Mouse (Mus musculus) cortical plate, adult 2 months (tissue): ENCODE data around the gene Extl2.

Experiments used
- CTCF ChIP-seq: fragments of 200-500 bp; IDR thresholded peaks from 2 replicates; pipeline ENCODE4 v1.5.1; 2011; ENCODE audit warnings: mild to moderate bottlenecking, control low read depth, low read length; ENCODE audit not compliant: insufficient read depth; ENCODE audit errors: extremely low read depth
- POLR2A ChIP-seq: fragments of 200-500 bp; IDR thresholded peaks from 2 replicates; pipeline ENCODE4 v1.6.1; 2011; ENCODE audit warnings: mild to moderate bottlenecking, low read length, control low read depth; ENCODE audit not compliant: insufficient read depth; ENCODE audit errors: extremely low read depth

- TF ChIP-seq POLR2A = no peak
- TF ChIP-seq CTCF = no peak
Observed at GRCm38 (mm10) chr3:116062141-116062540, 54.9 kb downstream of the Extl2 start.
